Mouse (Mus musculus): Measurements from ENCODE around the gene Mcm5. TPM values are rescaled to one million over a fixed set of nuclear protein-coding genes. Genes with fewer than 3 reads are reported as not detected.
A peak's percentile ranks its signal among the peaks of the same experiment; 100 is the strongest.

Gene Mcm5
- total and polyA plus RNA-seq, 2 experiments: 2.2 to 2.8 TPM

GRCm38 (mm10) chr8:75081364-75082040 lies 27.9 kb upstream of the Mcm5 start:
- Histone ChIP-seq H3K9ac (ENCODE audit: low read depth, low read length) (no peak overlapping the region), H3K36me3 (ENCODE audit: control insufficient read depth, insufficient read depth, low read length) (no peaks in the 10 kb centered on the region), H3K4me3 (ENCODE audit: insufficient read depth, low read depth, low read length) (no peak overlapping the region), H3K79me2 (ENCODE audit: control insufficient read depth, insufficient read depth, low read length) (no peaks in the 10 kb centered on the region), H3K4me1 (ENCODE audit: control insufficient read depth, insufficient read depth, low read length) (peaks cover 5% of the 10 kb centered on the region), H3K27ac (replicated peaks; ENCODE audit: insufficient read depth, low read depth, low read length) (no peak overlapping the region), H3K27me3 (ENCODE audit: control insufficient read depth, insufficient read depth, low read length) (no peaks in the 10 kb centered on the region)
- WGBS: 82% methylated on average over 9 of the region's 9 CpGs
- peak; percentile 21 for DNase-seq (ENCODE audit: extremely low read depth, low read depth, low spot score)
- no peak for TF ChIP-seq POLR2A (IDR thresholded peaks at IDR 0.05; ENCODE audit: extremely low read depth, insufficient read depth, low read length)
- TF ChIP-seq CTCF (IDR thresholded peaks at IDR 0.05; ENCODE audit: low read depth, low read length): no peak

DNA sequence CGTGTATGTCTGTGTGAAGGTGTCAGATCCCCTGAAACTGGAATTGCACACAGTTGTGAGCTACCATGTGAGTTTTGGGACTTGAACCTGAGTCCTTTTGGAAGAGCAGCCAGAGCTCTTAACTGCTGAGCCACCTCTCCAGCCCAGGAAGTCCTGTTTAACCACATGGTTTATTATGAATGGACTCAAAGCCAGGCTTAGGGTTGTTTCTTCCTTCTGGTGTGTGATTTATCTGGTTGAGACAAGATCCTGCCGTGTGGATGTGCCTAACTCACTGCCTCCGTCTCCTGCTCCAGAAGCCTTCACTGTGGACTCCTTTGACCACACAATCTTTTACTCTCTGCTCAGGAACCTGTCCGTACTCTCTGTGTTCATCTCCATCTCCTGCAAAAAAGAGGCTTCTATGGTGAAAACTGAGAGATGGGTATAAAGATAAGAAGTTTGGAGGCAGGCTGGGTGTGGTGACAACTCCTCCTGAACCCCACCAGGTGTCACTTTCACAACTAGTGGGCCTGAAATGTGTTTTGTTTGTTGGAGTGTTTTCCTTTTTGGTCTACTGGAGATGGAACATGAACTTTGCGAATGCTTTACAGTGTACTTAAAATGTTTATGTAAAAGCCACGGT lies 27.1 kb upstream of the Mcm5 start:
- H3K9ac ChIP-seq (ENCODE audit: low read depth, low read length): no peak overlapping the region
- no peak overlapping the region for H3K4me3 ChIP-seq (ENCODE audit: insufficient read depth, low read depth, low read length)
- no peaks in the 10 kb centered on the region for H3K27me3 ChIP-seq (ENCODE audit: control insufficient read depth, insufficient read depth, low read length)
- H3K79me2 ChIP-seq (ENCODE audit: control insufficient read depth, insufficient read depth, low read length): no peaks in the 10 kb centered on the region
- TF ChIP-seq POLR2A (IDR thresholded peaks at IDR 0.05; ENCODE audit: extremely low read depth, insufficient read depth, low read length) (no peak), CTCF (IDR thresholded peaks at IDR 0.05; ENCODE audit: low read depth, low read length) (no peak)
- no peak overlapping the region for H3K27ac ChIP-seq (replicated peaks; ENCODE audit: insufficient read depth, low read depth, low read length)
- 87% methylated on average over 6 of the region's 6 CpGs for WGBS
- H3K36me3 ChIP-seq (ENCODE audit: control insufficient read depth, insufficient read depth, low read length): no peaks in the 10 kb centered on the region
- DNase-seq (ENCODE audit: extremely low read depth, low read depth, low spot score): no peak
- H3K4me1 ChIP-seq (ENCODE audit: control insufficient read depth, insufficient read depth, low read length): peaks cover 5% of the 10 kb centered on the region

GRCm38 (mm10) chr8:75083846-75084245 lies 25.5 kb upstream of the Mcm5 start:
- no peaks in the 10 kb centered on the region for H3K79me2 ChIP-seq (ENCODE audit: control insufficient read depth, insufficient read depth, low read length)
- H3K4me3 ChIP-seq (ENCODE audit: insufficient read depth, low read depth, low read length): 0 out of 2 replicates have a peak overlapping the region, but pooled peaks have one; percentile 4
- H3K4me1 ChIP-seq (ENCODE audit: control insufficient read depth, insufficient read depth, low read length): peaks cover 2% of the 10 kb centered on the region; the same call in 1 of the 2 replicates
- peak; percentile 92 for DNase-seq (ENCODE audit: extremely low read depth, low read depth, low spot score)
- H3K36me3 ChIP-seq (ENCODE audit: control insufficient read depth, insufficient read depth, low read length): no peaks in the 10 kb centered on the region
- no peaks in the 10 kb centered on the region for H3K27me3 ChIP-seq (ENCODE audit: control insufficient read depth, insufficient read depth, low read length)
- WGBS: 1% methylated on average over 17 of the region's 17 CpGs
- 0 out of 2 replicates have a peak overlapping the region, but pooled peaks have one; percentile 5 for H3K9ac ChIP-seq (ENCODE audit: low read depth, low read length)
- TF ChIP-seq CTCF (IDR thresholded peaks at IDR 0.05; ENCODE audit: low read depth, low read length) (no peak), POLR2A (IDR thresholded peaks at IDR 0.05; ENCODE audit: extremely low read depth, insufficient read depth, low read length) (no peak)
- peak overlapping the region; percentile 14; the same call in 1 of the 2 replicates for H3K27ac ChIP-seq (replicated peaks; ENCODE audit: insufficient read depth, low read depth, low read length)

DNA sequence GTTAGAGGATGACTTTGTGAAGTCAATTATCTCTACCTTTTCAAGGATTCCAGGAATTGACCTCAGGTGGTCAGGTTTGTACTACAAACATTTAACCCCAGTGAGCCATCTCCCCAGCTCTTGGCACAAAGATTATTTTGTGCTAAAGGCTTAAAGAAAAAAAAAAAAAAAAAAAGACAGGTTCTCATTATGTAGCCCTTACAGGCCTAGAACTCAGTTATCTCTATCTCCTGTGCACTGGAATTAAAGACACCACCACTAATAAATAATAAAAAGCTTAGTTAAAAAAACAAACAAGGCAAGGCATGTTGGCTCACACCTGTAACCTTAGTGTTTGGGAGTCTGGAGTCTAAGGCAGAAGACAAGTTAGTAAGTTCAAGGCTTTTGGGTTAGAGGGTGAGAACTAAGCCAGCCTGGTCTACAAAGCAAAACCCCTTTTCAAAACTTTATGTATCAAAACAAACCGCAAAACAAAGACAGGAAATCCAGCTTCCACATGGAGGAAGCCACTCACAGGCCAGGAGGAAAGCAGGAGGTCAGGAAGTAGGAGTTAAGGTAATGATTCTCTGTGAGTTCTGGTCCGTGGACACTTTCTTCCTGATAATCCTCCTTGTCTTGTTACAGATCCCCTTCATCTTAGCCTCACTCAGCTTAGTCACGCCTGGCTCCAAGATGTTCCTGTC lies 24.8 kb upstream of the Mcm5 start:
- 73% methylated on average over 3 of the region's 3 CpGs for WGBS
- Histone ChIP-seq H3K27ac (replicated peaks; ENCODE audit: insufficient read depth, low read depth, low read length) (peak overlapping the region; percentile 54; the same call in 1 of the 2 replicates), H3K9ac (ENCODE audit: low read depth, low read length) (no peak overlapping the region), H3K4me3 (ENCODE audit: insufficient read depth, low read depth, low read length) (no peak overlapping the region), H3K79me2 (ENCODE audit: control insufficient read depth, insufficient read depth, low read length) (no peaks in the 10 kb centered on the region), H3K27me3 (ENCODE audit: control insufficient read depth, insufficient read depth, low read length) (no peaks in the 10 kb centered on the region), H3K36me3 (ENCODE audit: control insufficient read depth, insufficient read depth, low read length) (no peaks in the 10 kb centered on the region), H3K4me1 (ENCODE audit: control insufficient read depth, insufficient read depth, low read length) (peaks cover 7% of the 10 kb centered on the region)
- no peak for DNase-seq (ENCODE audit: extremely low read depth, low read depth, low spot score)
- TF ChIP-seq CTCF (IDR thresholded peaks at IDR 0.05; ENCODE audit: low read depth, low read length) (no peak), POLR2A (IDR thresholded peaks at IDR 0.05; ENCODE audit: extremely low read depth, insufficient read depth, low read length) (no peak)

GRCm38 (mm10) chr8:75086002-75086401 lies 23.4 kb upstream of the Mcm5 start:
- Histone ChIP-seq H3K27ac (replicated peaks; ENCODE audit: insufficient read depth, low read depth, low read length) (no peak overlapping the region), H3K4me3 (ENCODE audit: insufficient read depth, low read depth, low read length) (no peak overlapping the region), H3K4me1 (ENCODE audit: control insufficient read depth, insufficient read depth, low read length) (peaks cover 18% of the 10 kb centered on the region), H3K36me3 (ENCODE audit: control insufficient read depth, insufficient read depth, low read length) (no peaks in the 10 kb centered on the region), H3K9ac (ENCODE audit: low read depth, low read length) (no peak overlapping the region), H3K27me3 (ENCODE audit: control insufficient read depth, insufficient read depth, low read length) (no peaks in the 10 kb centered on the region), H3K79me2 (ENCODE audit: control insufficient read depth, insufficient read depth, low read length) (no peaks in the 10 kb centered on the region)
- peak; percentile 41 for DNase-seq (ENCODE audit: extremely low read depth, low read depth, low spot score)
- 64% methylated on average over 2 of the region's 2 CpGs for WGBS
- no peak for TF ChIP-seq POLR2A (IDR thresholded peaks at IDR 0.05; ENCODE audit: extremely low read depth, insufficient read depth, low read length)
- no peak for TF ChIP-seq CTCF (IDR thresholded peaks at IDR 0.05; ENCODE audit: low read depth, low read length)

All from liver, adult 2 months (tissue).